Mouse (Mus musculus) stomach, postnatal 0 days (tissue): ENCODE data around the gene Wtip. TPM values are rescaled to one million over a fixed set of nuclear protein-coding genes. Genes with fewer than 3 reads are reported as not detected.
A peak's percentile ranks its signal among the peaks of the same experiment; 100 is the strongest.

ENCODE experiments used
- ATAC-seq: fragments of 200-750 bp; cut with Nextera tagmentation; 2 replicates; pipeline ENCODE4 v1.8.0; 2017; ENCODE audit not compliant: low FRiP score, low TSS enrichment
- DNase-seq: peaks from one replicate; pipeline ENCODE4 v3.0.0-alpha.2; 2016; ENCODE audit warnings: low spot score
- H3K27ac ChIP-seq: fragments of 300-500 bp; sonication (generic); replicated peaks from 2 replicates; pipeline ENCODE4 v1.5.1; 2014; ENCODE audit warnings: mild to moderate bottlenecking, control low read depth
- H3K27me3 ChIP-seq: fragments of 300-500 bp; sonication (generic); 2 replicates; pipeline ENCODE4 v1.6.1; 2014; ENCODE audit warnings: low read length; ENCODE audit not compliant: control insufficient read depth, insufficient read depth
- H3K36me3 ChIP-seq: fragments of 300-500 bp; sonication (generic); 2 replicates; pipeline ENCODE4 v1.6.1; 2014; ENCODE audit warnings: low read length, mixed read lengths; ENCODE audit not compliant: control insufficient read depth, insufficient read depth
- H3K4me1 ChIP-seq: fragments of 300-500 bp; sonication (generic); replicated peaks from 2 replicates; pipeline ENCODE4 v1.6.1; 2014; ENCODE audit warnings: antibody characterized with exemption; ENCODE audit not compliant: control insufficient read depth, insufficient read depth
- H3K4me2 ChIP-seq: fragments of 300-500 bp; sonication (generic); replicated peaks from 2 replicates; pipeline ENCODE4 v1.6.1; 2014; ENCODE audit warnings: low read depth, mild to moderate bottlenecking, control low read depth, moderate library complexity
- H3K4me3 ChIP-seq: fragments of 300-500 bp; sonication (generic); 2 replicates; pipeline ENCODE4 v1.5.1; 2014; ENCODE audit warnings: low read depth, low read length, control low read depth
- H3K9ac ChIP-seq: fragments of 300-500 bp; sonication (generic); 2 replicates; pipeline ENCODE4 v1.6.1; 2014; ENCODE audit warnings: mild to moderate bottlenecking, low read length, control low read depth, mixed read lengths
- H3K9me3 ChIP-seq: fragments of 300-500 bp; sonication (generic); 2 replicates; pipeline ENCODE4 v1.6.1; 2016; ENCODE audit warnings: low read length; ENCODE audit not compliant: control insufficient read depth
- CTCF ChIP-seq: IDR thresholded peaks from 2 replicates; pipeline ENCODE4 v1.5.1; 2016; ENCODE audit warnings: antibody characterized with exemption, low read depth, mild to moderate bottlenecking, moderate library complexity
- EP300 ChIP-seq: optimal IDR thresholded peaks from 2 replicates; pipeline ENCODE3; 2016; ENCODE audit warnings: antibody characterized with exemption
- WGBS: fragments of 180-500 bp; shearing (Covaris S2); extraction: QIAGEN DNeasy Blood & Tissue Kit; methylation state at CpG from one replicate; pipeline ENCODE4 v1.1.7; 2014; 5-methylcytosine and 5-hydroxymethylcytosine counted together
- polyA plus RNA-seq: library from polyadenylated mRNA; unstranded; fragments of >200 nt; fragmentation: Nextera tagmentation; extraction: Ambion mirVana; gene quantifications from 2 replicates; pipeline ENCODE4 v1.2.1, GENCODE M21; 2015

Wtip gene
- polyA plus RNA-seq, 1 experiment from 2014 or later, result 3.5 TPM

- Histone ChIP-seq H3K27ac (no peak overlapping the region), H3K27me3 (no peaks in the 10 kb centered on the region), H3K4me3 (no peak overlapping the region), H3K4me1 (no peaks in the 10 kb centered on the region), H3K36me3 (peaks cover 51% of the 10 kb centered on the region), H3K9ac (no peak overlapping the region), H3K4me2 (no peak overlapping the region), H3K9me3 (no peaks in the 10 kb centered on the region)
- DNase-seq (no peak), ATAC-seq (no peak)
- 70% methylated on average over 4 of the region's 4 CpGs for WGBS
- TF ChIP-seq CTCF (no peak), EP300 (no peak)
Measured at GRCm38 (mm10) chr7:34147193-34147592, 14.1 kb upstream of the Wtip start.

DNA sequence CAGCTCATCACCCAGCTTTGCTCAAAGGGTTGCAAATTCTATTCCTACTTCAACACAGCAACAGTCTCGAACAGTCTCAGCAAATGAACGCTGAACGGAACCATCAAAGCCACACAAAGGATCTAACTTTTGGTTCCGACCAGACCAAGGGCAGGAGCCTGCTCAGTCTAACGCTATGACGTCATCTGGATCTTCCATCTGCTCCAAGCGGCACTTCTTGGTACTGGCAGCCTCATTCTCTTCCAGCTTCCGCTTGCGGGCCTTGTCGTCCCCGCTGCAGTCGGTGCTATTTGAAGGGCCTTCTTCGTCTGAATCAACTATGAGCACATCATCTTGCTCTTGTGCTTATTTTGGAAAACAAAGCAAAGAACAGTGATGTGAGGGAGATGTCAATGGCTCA lies 8.1 kb upstream of the Wtip start:
- no peaks in the 10 kb centered on the region for H3K4me1 ChIP-seq
- H3K36me3 ChIP-seq, result peaks cover 31% of the 10 kb centered on the region
- DNase-seq (no peak), ATAC-seq (no peak)
- no peaks in the 10 kb centered on the region for H3K9me3 ChIP-seq
- TF ChIP-seq CTCF (no peak), EP300 (no peak)
- WGBS, result 97% methylated on average over 13 of the region's 13 CpGs
- H3K9ac ChIP-seq, result no peak overlapping the region
- no peak overlapping the region for H3K4me2 ChIP-seq
- H3K27ac ChIP-seq, result no peak overlapping the region
- no peak overlapping the region for H3K4me3 ChIP-seq
- no peaks in the 10 kb centered on the region for H3K27me3 ChIP-seq

DNA sequence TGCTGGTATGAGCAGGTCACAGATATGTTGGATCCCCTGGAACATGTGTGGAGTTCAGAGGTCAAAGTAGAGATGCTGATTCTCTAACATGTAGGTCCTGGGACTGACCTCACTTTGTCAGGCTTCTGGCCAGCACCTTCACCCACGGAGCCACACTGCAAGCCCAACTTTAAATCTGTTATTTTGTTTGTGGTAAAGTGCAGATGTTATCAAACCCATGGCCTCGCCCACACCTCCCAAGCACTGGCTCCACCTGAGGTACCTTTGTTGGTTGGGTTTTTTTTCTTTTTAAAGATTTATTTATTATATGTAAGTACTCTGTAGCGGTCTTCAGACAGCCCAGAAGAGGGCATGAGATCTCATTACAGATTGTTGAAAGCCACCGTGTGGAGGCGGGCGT lies 6.4 kb upstream of the Wtip start:
- Histone ChIP-seq H3K27me3 (no peaks in the 10 kb centered on the region), H3K4me2 (no peak overlapping the region), H3K9me3 (no peaks in the 10 kb centered on the region), H3K9ac (no peak overlapping the region), H3K36me3 (peaks cover 27% of the 10 kb centered on the region), H3K4me1 (no peaks in the 10 kb centered on the region), H3K27ac (no peak overlapping the region), H3K4me3 (no peak overlapping the region)
- no peak for TF ChIP-seq CTCF
- TF ChIP-seq EP300, result no peak
- 86% methylated on average over 6 of the region's 6 CpGs for WGBS
- ATAC-seq (peak; percentile 31; the same call in 1 of the 2 replicates), DNase-seq (no peak)

DNA sequence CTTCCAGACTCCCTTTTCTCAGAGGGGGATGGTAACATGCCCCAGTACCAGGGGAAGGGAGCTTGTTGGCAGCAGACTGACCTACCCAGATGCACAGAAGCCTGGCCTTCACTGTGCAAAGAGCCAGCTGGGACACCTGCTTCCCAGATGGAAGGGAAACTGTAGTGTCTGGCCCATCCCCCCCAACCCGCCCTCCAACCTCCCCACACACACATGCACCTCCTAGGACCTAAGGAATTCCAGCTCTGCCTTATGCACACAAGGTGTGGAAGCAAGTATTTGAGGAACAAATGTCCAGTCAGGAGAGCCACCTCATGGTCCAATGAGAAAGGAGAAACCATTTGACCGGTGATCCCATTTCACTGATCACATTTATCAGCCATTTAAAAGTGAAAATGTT lies 1.3 kb upstream of the Wtip start:
- DNase-seq (peak; percentile 74), ATAC-seq (peak; percentile 51; the same call in 1 of the 2 replicates)
- Histone ChIP-seq H3K36me3 (no peaks in the 10 kb centered on the region), H3K27ac (peak overlapping the region; percentile 92; the same call in 1 of the 2 replicates), H3K4me1 (no peaks in the 10 kb centered on the region), H3K4me3 (no peak overlapping the region), H3K9ac (no peak overlapping the region), H3K27me3 (no peaks in the 10 kb centered on the region), H3K9me3 (no peaks in the 10 kb centered on the region), H3K4me2 (no peak overlapping the region)
- WGBS, result 61% methylated on average over 2 of the region's 2 CpGs
- TF ChIP-seq EP300 (no peak), CTCF (no peak)

DNA sequence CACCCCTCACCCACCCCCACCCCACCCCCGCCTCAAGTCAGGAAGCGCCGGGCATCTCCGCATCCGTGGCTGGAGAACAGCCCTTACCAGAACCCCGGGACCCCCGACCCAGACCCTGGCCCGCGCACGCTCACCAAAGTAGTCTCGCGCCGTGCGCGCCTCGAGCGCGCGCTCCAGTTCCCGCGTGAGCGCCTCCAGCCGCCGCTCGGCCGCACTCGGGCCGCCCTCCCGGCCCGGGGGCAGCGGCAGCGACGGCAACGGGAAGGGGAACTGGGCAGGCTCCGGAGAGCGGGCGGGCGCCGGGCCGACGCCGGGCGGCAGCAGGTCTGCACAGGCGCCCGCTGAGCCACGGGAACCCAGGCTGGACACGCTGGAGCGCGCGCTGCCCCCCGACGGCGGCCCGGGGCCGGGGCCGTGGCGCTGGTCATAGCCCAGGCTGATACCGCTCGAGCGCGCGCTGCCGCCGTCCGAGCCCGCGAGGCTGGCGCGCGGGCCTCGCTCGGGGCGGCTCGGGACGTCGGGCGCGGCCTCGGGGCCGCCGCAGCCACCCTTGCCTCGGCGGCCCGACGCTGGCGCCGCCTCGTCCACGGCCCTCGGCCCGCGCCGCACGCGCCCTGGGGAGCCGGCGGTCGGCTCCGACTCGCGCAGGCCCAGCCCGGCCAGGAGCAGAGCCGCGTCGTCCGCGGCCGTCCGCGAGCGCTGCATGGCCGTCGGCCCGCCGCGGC lies 551 bp downstream of the Wtip start:
- Histone ChIP-seq H3K36me3 (no peaks in the 10 kb centered on the region), H3K9me3 (no peaks in the 10 kb centered on the region), H3K4me3 (peak overlapping the region; percentile 78), H3K4me1 (no peaks in the 10 kb centered on the region), H3K27me3 (no peaks in the 10 kb centered on the region), H3K27ac (peak overlapping the region; percentile 92), H3K9ac (peak overlapping the region; percentile 95), H3K4me2 (peak overlapping the region; percentile 74)
- ATAC-seq, result peak; percentile 77
- DNase-seq, result peak; percentile 52
- 0% methylated on average over 70 of the region's 116 CpGs for WGBS
- TF ChIP-seq CTCF, result no peak
- no peak for TF ChIP-seq EP300

DNA sequence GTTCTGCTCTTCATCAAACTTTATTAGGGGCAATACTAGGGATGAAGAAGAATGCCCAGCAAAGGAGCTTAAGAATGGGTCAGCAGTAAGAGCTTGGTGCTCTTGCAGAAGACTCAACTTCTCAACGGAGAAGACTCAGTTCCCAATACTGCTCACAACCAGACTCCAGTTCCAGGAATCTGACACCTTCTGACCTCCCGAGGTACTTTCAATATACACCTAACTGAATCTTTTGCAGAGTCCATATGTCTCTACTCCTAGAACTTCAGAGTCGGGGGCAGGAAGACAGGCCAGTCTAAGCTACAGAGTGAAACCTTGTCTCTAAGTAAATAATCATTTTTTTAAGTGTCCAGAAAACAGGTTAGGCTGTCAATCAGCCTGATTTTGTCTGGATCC lies 1.1 kb downstream of the Wtip start:
- DNase-seq, result no peak
- no peaks in the 10 kb centered on the region for H3K27me3 ChIP-seq
- peak overlapping the region; percentile 92 for H3K27ac ChIP-seq
- H3K9ac ChIP-seq, result peak overlapping the region; percentile 95
- H3K4me2 ChIP-seq, result peak overlapping the region; percentile 74
- 0% methylated on average over 3 of the region's 3 CpGs for WGBS
- TF ChIP-seq CTCF (no peak), EP300 (no peak)
- no peaks in the 10 kb centered on the region for H3K9me3 ChIP-seq
- no peaks in the 10 kb centered on the region for H3K36me3 ChIP-seq
- no peaks in the 10 kb centered on the region for H3K4me1 ChIP-seq
- H3K4me3 ChIP-seq, result peak overlapping the region; percentile 78
- no peak for ATAC-seq
